Mouse (Mus musculus): Measurements from ENCODE around the gene Hmgb3. TPM values are rescaled to one million over a fixed set of nuclear protein-coding genes. Genes with fewer than 3 reads are reported as not detected.

Hmgb3 gene
- polyA plus RNA-seq, 1 experiment from 2014 or later, result 670 TPM

Small RNA genes within 50 kb of the gene (microRNA-seq; reads per million reads assigned to microRNA genes)
- gene Gm23945, result not detected

Other genes starting within 250 kb of the Hmgb3 start
- 7.1 and 8.9 TPM in 2 replicates for gene Mtmr1, start 191.2 kb upstream of the Hmgb3 start, polyA plus RNA-seq (2014; fragmentation: Nextera tagmentation; extraction: Ambion mirVana)
- 22.1 and 23.4 TPM in 2 replicates for gene Cd99l2, start 63.1 kb upstream of the Hmgb3 start, polyA plus RNA-seq (2014; fragmentation: Nextera tagmentation; extraction: Ambion mirVana)
- gene Gpr50, start 107.7 kb downstream of the Hmgb3 start, polyA plus RNA-seq (2014; fragmentation: Nextera tagmentation; extraction: Ambion mirVana), result 0.17 and 0.20 TPM in 2 replicates

Data from limb, embryonic 11.5 days (tissue).